Mouse (Mus musculus): ENCODE measurements around the gene Snx29. TPM values are rescaled to one million over a fixed set of nuclear protein-coding genes. Genes with fewer than 3 reads are reported as not detected.
"Not testable (repeated sequence)": the region's sequence is repeated elsewhere in the genome, so short reads cannot be mapped to it uniquely, and the experiment has no call there.

Snx29 gene
- polyA plus RNA-seq, 1 experiment from 2014 or later: 19.8 TPM

GRCm38 (mm10) chr16:11407932-11408620, 85.4 kb downstream of the Snx29 start:
- WGBS (ENCODE audit: missing documents): 92% methylated on average over 8 of the region's 8 CpGs
- H3K27ac ChIP-seq: no peak overlapping the region
- no peak overlapping the region for H3K4me3 ChIP-seq (ENCODE audit: inconsistent target)
- H3K79me2 ChIP-seq (ENCODE audit: inconsistent target): peaks cover 6% of the 10 kb centered on the region; the same call in 1 of the 2 replicates
- H3K36me3 ChIP-seq (ENCODE audit: inconsistent target): peaks cover 36% of the 10 kb centered on the region

GRCm38 (mm10) chr16:11408726-11409125, 86.0 kb downstream of the Snx29 start:
- Histone ChIP-seq H3K36me3 (ENCODE audit: inconsistent target) (peaks cover 33% of the 10 kb centered on the region; the same call in 1 of the 2 replicates), H3K79me2 (ENCODE audit: inconsistent target) (peaks cover 6% of the 10 kb centered on the region; the same call in 1 of the 2 replicates), H3K27ac (no peak overlapping the region), H3K4me3 (ENCODE audit: inconsistent target) (no peak overlapping the region)
- WGBS (ENCODE audit: missing documents): 94% methylated on average over 4 of the region's 4 CpGs

GRCm38 (mm10) chr16:11414631-11415030, 91.9 kb downstream of the Snx29 start:
- Histone ChIP-seq H3K27ac (no peak overlapping the region), H3K36me3 (ENCODE audit: inconsistent target) (peaks cover 14% of the 10 kb centered on the region; the same call in 1 of the 2 replicates), H3K79me2 (ENCODE audit: inconsistent target) (no peaks in the 10 kb centered on the region), H3K4me3 (ENCODE audit: inconsistent target) (no peak overlapping the region)
- WGBS (ENCODE audit: missing documents): 100% methylated on average over 2 of the region's 2 CpGs

- Histone ChIP-seq H3K36me3 (ENCODE audit: inconsistent target) (peaks cover 19% of the 10 kb centered on the region; the same call in 1 of the 2 replicates), H3K79me2 (ENCODE audit: inconsistent target) (peaks cover 24% of the 10 kb centered on the region)
- WGBS (ENCODE audit: missing documents): 14% methylated on average over 7 of the region's 7 CpGs
Observed at GRCm38 (mm10) chr16:11418183-11418588, 95.5 kb downstream of the Snx29 start.

GRCm38 (mm10) chr16:11420311-11421080, 97.8 kb downstream of the Snx29 start:
- Histone ChIP-seq H3K4me3 (ENCODE audit: inconsistent target) (peak overlapping the region; percentile 39), H3K79me2 (ENCODE audit: inconsistent target) (peaks cover 40% of the 10 kb centered on the region), H3K27ac (peak overlapping the region; percentile 96), H3K36me3 (ENCODE audit: inconsistent target) (peaks cover 11% of the 10 kb centered on the region; the same call in 1 of the 2 replicates)
- WGBS (ENCODE audit: missing documents): 39% methylated on average over 12 of the region's 12 CpGs

More at GRCm38 (mm10) chr16:11418183-11418588, 95.5 kb downstream of the Snx29 start:
- H3K4me3 ChIP-seq (ENCODE audit: inconsistent target): no peak overlapping the region
- H3K27ac ChIP-seq: peak overlapping the region; percentile 96; the same call in 1 of the 2 replicates

- peak overlapping the region; percentile 96 for H3K27ac ChIP-seq
- peaks cover 56% of the 10 kb centered on the region for H3K79me2 ChIP-seq (ENCODE audit: inconsistent target)
- 89% methylated on average over 1 of the region's 1 CpGs for WGBS (ENCODE audit: missing documents)
- peak overlapping the region; percentile 39 for H3K4me3 ChIP-seq (ENCODE audit: inconsistent target)
- peaks cover 23% of the 10 kb centered on the region; the same call in 1 of the 2 replicates for H3K36me3 ChIP-seq (ENCODE audit: inconsistent target)
Observed at GRCm38 (mm10) chr16:11422165-11422564, 99.5 kb downstream of the Snx29 start.

GRCm38 (mm10) chr16:11422889-11423610, 100.3 kb downstream of the Snx29 start:
- H3K36me3 ChIP-seq (ENCODE audit: inconsistent target): peaks cover 29% of the 10 kb centered on the region
- WGBS (ENCODE audit: missing documents): 93% methylated on average over 2 of the region's 2 CpGs
- H3K79me2 ChIP-seq (ENCODE audit: inconsistent target): peaks cover 65% of the 10 kb centered on the region
- peak overlapping the region; percentile 96 for H3K27ac ChIP-seq
- H3K4me3 ChIP-seq (ENCODE audit: inconsistent target): no peak overlapping the region

GRCm38 (mm10) chr16:11423611-11424297, 101.0 kb downstream of the Snx29 start:
- WGBS (ENCODE audit: missing documents): 100% methylated on average over 2 of the region's 2 CpGs
- H3K36me3 ChIP-seq (ENCODE audit: inconsistent target): peaks cover 36% of the 10 kb centered on the region

GRCm38 (mm10) chr16:11424568-11425145, 101.9 kb downstream of the Snx29 start:
- H3K79me2 ChIP-seq (ENCODE audit: inconsistent target): peaks cover 81% of the 10 kb centered on the region
- 94% methylated on average over 8 of the region's 9 CpGs for WGBS (ENCODE audit: missing documents)

More at GRCm38 (mm10) chr16:11423611-11424297, 101.0 kb downstream of the Snx29 start:
- H3K27ac ChIP-seq; H3K4me3 ChIP-seq (ENCODE audit: inconsistent target): not testable (repeated sequence)
- peaks cover 72% of the 10 kb centered on the region for H3K79me2 ChIP-seq (ENCODE audit: inconsistent target)

GRCm38 (mm10) chr16:11425279-11425678, 102.6 kb downstream of the Snx29 start:
- 69% methylated on average over 7 of the region's 7 CpGs for WGBS (ENCODE audit: missing documents)
- peaks cover 52% of the 10 kb centered on the region for H3K36me3 ChIP-seq (ENCODE audit: inconsistent target)
- peaks cover 87% of the 10 kb centered on the region for H3K79me2 ChIP-seq (ENCODE audit: inconsistent target)

More at GRCm38 (mm10) chr16:11424568-11425145, 101.9 kb downstream of the Snx29 start:
- H3K4me3 ChIP-seq (ENCODE audit: inconsistent target): no peak overlapping the region
- no peak overlapping the region for H3K27ac ChIP-seq
- peaks cover 45% of the 10 kb centered on the region for H3K36me3 ChIP-seq (ENCODE audit: inconsistent target)

GRCm38 (mm10) chr16:11426810-11427537, 104.3 kb downstream of the Snx29 start:
- 96% methylated on average over 6 of the region's 8 CpGs for WGBS (ENCODE audit: missing documents)
- Histone ChIP-seq H3K36me3 (ENCODE audit: inconsistent target) (peaks cover 64% of the 10 kb centered on the region), H3K4me3 (ENCODE audit: inconsistent target) (no peak overlapping the region), H3K79me2 (ENCODE audit: inconsistent target) (peaks cover 92% of the 10 kb centered on the region), H3K27ac (no peak overlapping the region)

More at GRCm38 (mm10) chr16:11425279-11425678, 102.6 kb downstream of the Snx29 start:
- no peak overlapping the region for H3K4me3 ChIP-seq (ENCODE audit: inconsistent target)
- H3K27ac ChIP-seq: no peak overlapping the region

- Histone ChIP-seq H3K4me3 (ENCODE audit: inconsistent target) (no peak overlapping the region), H3K27ac (no peak overlapping the region), H3K36me3 (ENCODE audit: inconsistent target) (peaks cover 53% of the 10 kb centered on the region), H3K79me2 (ENCODE audit: inconsistent target) (peaks cover 85% of the 10 kb centered on the region)
- WGBS (ENCODE audit: missing documents): 81% methylated on average over 3 of the region's 3 CpGs
Observed at GRCm38 (mm10) chr16:11429784-11430183, 107.1 kb downstream of the Snx29 start.

- Histone ChIP-seq H3K79me2 (ENCODE audit: inconsistent target) (peaks cover 85% of the 10 kb centered on the region), H3K27ac (no peak overlapping the region), H3K36me3 (ENCODE audit: inconsistent target) (peaks cover 53% of the 10 kb centered on the region), H3K4me3 (ENCODE audit: inconsistent target) (no peak overlapping the region)
- WGBS (ENCODE audit: missing documents): 95% methylated on average over 6 of the region's 6 CpGs
Observed at GRCm38 (mm10) chr16:11430520-11430919, 107.8 kb downstream of the Snx29 start.
